Mouse (Mus musculus) ovary, postnatal 10 days (tissue): ENCODE data around the gene Hist1h2bk.
"Not testable (repeated sequence)": the region's sequence is repeated elsewhere in the genome, so short reads cannot be mapped to it uniquely, and the experiment has no call there.

Experiments
- DNase-seq: peaks from one replicate; pipeline ENCODE4 v3.0.0; 2022; ENCODE audit warnings: low spot score

Gene Hist1h2bk

DNA sequence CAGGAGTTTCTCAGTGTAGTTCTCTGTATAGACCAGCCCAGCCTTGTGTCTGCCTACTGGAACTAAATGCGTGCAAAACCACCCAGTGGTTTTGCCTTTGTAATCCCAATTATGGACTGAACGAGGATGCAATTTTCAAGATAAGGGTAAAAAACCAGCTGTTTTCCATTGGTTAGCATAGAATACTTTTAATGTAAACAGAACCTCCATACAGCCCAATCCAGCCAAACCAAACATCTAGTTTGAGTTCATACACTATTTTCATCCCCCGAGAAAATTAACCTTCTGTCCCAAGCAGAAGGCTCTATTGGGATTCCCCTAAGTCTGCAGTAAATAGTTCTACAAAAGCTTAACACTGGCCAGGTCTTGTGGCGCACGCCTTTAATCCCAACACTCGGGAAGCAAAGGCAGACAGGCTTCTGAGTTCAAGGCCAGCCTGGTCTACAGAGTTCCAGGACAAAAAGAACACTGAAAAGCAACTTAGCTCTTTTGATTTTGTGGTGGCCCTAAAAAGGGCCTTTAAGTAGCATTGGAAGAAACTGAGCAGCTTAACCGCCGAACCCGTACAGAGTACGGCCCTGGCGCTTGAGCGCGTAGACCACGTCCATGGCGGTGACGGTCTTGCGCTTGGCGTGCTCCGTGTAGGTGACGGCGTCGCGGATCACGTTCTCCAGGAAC lies 4.9 kb downstream of the Hist1h2bk start:
- DNase-seq, result no peak

DNA sequence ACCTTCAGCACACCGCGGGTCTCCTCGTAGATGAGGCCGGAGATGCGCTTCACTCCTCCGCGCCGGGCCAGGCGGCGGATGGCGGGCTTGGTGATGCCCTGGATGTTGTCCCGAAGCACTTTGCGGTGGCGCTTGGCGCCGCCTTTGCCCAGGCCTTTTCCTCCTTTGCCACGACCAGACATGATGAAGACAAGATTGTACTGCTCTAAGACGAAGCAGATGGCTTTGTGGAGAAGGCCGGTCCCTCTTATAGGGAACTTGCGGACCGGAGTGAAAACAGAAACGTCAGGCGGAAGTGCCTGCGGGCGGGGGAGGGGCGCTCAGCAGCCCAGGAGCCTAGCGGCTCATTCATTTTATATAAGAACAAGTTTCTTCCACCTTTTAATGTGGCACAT lies 5.5 kb downstream of the Hist1h2bk start, which contains the start of gene Hist1h4i:
Hist1h4i (minus strand) TSS at position 221 of the 395 bp plus-strand sequence.
- DNase-seq, result peak; percentile 99

DNA sequence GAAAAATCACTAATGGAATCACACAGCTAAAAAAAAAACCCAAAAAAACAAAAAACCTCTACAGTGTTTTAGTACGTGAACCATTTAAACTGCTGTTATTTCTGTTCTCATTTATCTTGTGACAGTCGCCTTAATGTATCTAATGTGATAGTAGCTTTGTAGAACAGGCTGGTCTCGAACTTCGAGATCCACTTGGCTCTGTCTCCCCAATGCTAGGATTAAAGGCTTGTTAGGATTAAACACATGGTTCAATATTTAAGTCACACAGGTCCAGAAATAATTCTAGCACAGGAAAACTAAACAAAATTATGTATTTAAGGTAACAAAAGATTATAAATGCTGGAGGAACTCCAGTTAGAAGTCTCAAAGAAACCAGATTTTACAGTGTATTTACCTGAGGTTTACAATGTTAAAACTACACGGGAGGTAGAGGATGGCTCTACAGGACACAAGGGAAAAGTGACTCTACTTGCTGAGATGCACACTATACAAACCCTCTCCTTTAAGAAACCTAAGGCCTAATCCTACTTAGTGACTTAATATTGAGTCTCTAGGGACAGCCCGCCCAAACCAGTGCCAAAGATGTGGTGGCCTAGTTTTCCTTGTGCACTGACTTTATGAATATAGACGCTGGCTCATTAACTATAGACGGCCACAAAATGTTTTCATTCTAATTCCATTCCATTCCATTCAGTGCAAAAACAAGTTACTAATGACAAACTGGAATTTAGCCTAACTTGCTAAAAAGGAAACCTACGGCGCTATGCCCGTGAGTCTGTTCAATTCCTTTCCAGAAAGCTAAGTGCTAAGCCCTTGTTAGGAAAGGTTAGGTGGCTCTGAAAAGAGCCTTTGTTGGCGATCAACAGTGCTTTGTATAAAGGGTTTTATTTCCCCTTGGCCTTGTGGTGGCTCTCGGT lies 6.2 kb downstream of the Hist1h2bk start:
- DNase-seq, result no peak

DNA sequence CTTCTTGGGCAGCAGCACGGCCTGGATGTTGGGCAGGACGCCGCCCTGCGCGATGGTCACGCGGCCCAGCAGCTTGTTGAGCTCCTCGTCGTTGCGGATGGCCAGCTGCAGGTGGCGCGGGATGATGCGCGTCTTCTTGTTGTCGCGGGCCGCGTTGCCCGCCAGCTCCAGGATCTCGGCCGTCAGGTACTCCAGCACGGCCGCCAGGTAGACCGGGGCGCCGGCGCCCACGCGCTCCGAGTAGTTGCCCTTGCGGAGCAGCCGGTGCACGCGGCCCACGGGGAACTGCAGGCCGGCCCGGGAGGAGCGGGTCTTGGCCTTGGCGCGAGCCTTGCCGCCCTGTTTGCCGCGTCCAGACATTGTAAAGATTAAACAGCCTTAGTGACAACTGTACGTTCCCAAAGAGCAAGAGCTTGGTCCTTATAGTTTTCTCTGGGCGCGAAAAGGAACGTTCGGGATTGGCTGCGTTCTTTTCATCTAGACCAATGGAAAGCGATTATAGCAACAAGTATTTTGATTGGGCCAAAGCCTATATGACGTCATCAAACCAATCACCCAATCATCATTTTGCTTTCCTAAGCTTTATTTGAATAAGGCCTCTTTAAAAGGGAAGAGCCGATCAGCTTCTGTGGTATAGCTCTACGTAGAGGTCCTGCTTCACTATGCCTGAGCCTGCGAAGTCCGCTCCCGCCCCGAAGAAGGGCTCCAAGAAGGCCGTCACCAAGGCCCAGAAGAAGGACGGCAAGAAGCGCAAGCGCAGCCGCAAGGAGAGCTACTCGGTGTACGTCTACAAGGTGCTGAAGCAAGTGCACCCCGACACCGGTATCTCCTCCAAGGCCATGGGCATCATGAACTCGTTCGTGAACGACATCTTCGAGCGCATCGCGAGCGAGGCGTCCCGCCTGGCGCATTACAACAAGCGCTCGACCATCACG lies 7.2 kb downstream of the Hist1h2bk start, which contains the start of the genes Hist1h2ag and Hist1h2bj:
Hist1h2ag (minus strand) TSS at position 377 of the 935 bp plus-strand sequence.
Hist1h2bj (plus strand) TSS at position 647 of the 935 bp plus-strand sequence.
- DNase-seq, result peak; percentile 67

DNA sequence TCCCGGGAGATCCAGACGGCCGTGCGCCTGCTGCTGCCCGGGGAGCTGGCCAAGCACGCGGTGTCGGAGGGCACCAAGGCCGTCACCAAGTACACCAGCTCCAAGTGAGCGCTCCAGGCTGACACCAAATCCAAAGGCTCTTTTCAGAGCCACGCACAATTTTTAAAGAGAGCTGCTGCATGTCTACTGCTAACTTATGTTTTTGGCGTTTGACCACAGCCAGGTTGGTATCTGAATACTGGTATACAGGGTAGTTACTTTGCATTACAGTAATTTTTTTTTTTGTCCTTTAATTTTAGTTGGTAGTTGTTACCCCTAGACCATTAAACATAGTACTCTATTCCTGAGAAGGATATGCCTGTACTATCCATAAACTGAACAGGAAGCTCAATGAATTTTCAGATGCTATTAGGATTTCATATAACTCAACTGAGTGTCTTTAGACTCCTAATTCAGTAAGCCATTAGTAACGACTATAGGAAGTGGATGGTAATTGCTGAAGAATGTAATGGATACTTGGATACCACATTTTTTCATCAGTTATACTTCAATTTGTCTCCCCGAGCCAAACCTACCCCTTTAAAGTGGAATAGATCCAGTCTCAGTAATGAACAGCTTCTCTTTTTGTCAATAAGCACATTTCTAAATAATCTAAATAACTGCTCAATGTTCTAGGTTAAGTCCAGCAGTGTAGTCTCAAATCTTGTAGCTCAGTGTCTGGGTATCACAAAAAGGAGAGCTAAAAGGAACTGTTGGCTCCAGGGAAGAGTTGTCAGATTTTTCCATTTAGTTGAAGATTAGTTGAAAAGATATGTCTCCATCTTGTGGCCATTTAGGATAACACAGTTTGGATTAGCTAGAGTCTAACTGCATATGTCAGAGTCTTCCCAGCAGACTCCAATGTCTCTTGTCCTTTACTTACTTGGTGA lies 8.1 kb downstream of the Hist1h2bk start:
- no peak for DNase-seq

DNA sequence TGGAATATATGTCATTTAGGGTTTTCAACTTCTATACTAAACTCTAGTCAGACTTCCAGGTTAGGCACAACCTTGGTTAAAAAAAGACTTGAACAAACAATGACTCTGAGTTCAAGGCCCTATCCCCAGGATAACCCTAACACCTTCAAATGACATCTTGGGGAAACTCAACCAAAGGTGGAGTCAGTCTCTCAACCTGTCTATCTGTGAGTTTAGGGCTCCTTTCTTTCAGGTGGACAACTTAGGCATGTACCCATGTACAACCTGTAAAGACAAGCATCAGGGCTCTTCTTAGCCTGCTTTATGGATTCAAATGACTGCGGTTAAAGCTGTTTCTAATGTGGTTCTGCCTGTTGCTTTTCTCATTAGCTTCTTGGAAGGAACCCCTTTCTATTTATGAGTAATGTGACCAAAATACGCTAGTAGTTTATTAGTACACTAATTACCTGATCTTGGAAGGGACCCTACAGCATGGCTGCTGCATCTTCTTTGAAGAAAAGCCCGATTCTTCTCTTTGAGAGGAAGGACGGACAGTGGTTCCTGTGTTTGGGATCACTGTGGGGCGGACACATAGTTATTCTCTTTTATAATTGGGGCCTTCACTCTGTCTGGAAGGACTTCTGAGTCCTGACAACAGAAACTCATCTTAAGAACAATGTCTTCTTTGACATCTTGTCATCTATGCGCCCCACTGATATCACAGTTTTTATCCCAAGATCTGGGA lies 8.9 kb downstream of the Hist1h2bk start:
- no peak for DNase-seq

DNA sequence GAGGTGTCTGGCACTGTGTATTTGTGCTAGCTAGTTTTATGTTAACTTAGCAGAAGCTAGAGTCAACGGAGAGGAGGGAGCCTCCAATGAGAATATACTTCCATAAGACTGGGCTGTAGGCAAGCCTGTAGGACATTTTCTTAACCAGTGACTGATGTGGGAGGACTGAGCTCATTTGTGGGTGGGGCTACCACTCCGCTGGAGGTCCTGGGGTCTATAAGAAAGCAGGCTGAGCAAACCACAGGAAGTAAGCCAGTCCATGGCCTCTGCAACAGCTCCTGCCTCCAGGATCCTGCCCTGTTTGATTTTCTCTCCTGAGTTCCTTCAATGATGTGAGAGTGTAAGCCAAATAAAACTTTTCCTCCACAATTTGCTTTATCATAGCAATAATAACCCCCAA lies 9.6 kb downstream of the Hist1h2bk start:
- no peak for DNase-seq

DNA sequence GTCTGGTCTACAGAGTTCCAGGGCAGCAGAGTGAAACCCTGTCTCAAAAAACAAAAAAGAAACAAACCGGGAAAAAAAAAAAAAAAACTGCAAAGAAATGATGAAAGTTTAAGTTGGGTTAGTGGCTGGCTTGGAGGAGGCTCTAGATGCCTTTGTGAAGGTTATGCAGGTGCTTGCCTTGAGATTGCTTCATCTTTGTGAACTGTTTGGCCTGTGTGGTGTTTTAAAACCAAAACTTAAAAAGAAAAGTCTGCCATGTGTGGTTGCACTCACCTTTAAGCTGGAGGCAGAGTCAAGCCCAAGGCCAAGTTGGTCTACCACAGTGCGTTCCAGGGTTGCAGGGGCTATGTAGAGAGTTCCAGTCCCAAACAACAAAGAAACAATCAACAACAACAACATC lies 13.4 kb downstream of the Hist1h2bk start:
- no peak for DNase-seq

DNA sequence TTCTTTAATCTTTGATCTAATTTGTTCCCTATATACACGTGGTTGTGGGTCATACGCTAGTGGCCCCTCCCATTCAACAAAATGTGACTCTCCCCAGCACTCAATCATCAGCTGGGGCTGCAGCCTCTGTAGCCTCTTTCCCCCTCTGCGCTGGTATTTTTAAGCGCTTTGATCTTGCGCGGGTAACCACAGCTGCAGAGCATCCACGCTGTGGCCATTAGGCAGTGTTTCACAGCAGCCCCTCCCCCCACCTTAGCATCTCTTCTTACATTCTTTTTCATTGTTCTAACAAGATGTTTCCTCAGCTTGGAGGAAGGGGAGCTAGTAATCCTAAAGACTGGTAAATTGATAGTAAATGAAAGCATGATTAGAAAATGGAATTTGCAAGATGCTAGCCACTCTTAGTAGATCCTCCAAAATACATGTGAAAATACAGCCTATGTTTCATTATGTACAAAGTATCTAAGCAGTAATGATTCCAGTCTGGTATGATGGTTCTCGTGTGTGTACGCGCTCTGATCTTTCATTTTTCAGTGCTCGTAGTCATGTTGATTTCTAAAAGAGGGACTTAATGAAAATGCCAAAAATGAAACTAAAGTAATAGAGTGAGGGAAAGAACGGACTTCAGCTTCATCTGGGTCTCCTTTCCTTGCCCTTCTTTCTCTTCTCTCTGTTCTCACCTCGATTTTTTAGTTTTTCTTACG lies 14.2 kb downstream of the Hist1h2bk start:
- DNase-seq, result no peak

DNA sequence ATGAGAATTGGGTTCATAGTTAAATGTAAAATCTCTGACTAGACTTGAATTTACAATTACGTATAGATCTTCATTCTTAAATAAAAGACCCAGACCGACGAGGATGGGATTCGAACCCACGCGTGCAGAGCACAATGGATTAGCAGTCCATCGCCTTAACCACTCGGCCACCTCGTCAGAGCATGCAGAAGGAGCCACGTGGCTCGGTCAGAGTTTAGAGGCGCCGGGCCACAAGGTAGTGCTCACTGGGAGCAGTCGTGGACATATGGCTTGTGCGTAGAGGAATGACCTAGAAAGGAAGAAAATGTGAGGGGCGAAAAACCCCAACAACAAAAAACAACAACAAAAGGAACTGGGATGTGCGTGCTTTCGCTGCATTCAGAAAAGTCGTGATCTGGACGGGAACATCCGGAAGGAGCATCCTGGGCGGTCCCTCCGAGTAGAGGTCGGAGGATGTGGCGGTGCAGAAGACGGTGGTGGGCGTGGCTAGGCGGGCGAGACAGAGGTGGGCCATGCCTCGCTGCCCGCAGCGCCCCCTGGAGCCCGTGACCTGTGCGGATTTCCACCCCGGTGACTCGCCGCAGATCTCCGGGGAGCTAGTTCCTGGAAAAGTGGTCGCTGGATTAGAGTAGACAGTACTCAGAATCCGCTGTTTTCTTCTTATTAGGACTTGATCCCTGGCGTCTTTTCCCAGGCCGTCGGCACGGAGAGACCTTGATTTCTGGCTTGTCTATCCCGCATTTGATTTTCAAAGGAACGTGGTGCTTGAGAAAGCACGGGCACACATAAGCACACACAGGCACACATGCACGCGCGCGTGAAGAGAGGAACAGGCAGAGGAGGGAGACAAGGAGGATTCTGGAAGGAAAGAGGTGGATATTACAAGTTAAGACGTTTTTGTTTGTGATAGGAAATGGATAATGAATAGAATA lies 15.2 kb downstream of the Hist1h2bk start:
- peak; percentile 69 for DNase-seq

DNA sequence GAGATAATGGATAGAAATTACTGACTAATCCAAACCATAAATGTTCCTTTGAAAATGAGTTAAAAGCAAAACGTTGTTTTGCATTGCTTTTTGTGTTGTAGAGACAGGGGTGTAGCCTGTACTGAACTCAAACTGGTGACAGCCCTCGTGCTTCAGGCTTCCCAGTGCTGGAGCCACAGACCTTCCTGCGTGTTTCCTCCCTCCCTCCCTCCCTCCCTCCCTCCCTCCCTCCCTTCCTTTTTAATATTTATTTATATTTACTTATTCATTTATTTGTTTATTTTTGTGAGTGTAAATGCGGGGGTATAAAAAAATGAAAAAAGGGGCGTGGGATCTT lies 15.8 kb downstream of the Hist1h2bk start:
- DNase-seq, result no peak

DNA sequence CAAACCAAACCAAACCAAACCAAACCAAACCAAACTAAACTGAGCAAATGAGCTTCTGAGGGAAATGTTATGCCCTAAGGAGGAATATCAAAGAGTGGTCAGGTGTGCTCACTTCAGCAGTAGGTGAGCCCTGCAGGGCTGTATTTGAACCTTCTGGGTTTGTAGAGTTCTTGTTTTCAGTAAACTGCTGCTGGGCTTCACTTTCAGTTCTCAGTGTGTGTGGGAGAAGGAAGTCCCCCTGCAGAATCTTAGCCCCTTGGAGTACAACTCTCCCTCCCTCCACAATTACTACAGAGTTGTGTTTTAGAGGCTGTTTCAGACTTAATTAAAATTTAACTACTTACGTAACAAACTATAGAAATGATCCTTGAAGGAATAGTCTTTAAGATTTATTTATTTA lies 18.1 kb downstream of the Hist1h2bk start:
- DNase-seq, result no peak

DNA sequence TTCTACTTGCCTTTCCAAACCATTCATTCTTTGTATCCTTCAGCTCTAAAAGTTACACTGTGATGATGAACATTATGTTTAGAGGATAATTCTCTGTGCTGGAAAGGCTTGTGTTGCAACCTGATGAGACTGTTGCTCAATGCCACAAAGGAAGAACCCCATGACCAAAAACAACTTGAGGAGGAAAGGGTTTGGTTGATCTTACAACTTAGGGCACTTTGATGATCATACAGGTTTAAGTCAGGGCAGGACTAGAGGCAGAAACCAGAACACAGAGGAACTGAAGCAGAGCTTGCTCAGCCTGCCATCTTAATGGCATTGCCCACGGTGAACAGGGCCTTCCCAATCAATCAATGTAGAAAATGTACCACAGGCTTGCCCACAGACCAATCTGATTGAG lies 25.8 kb downstream of the Hist1h2bk start:
- no peak for DNase-seq

DNA sequence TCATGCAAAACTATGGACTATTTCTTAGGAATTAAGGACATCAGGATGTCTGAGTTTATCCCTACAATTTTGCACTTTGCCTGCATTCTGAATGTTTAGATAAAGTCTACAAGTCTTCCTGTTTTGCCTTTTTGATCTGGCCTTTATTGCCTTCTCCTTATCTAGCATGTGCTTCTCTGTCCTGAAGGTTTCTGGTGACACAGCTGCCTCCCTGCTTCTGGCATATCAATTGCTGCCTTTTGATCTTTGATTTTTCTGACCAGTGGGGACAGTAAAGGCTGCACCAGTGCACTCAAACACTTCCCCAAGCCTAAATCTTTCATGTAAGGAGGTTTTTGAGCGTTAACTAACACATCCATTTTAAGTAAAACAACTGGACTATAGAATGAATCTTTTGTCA lies 27.8 kb downstream of the Hist1h2bk start:
- DNase-seq, result no peak

DNA sequence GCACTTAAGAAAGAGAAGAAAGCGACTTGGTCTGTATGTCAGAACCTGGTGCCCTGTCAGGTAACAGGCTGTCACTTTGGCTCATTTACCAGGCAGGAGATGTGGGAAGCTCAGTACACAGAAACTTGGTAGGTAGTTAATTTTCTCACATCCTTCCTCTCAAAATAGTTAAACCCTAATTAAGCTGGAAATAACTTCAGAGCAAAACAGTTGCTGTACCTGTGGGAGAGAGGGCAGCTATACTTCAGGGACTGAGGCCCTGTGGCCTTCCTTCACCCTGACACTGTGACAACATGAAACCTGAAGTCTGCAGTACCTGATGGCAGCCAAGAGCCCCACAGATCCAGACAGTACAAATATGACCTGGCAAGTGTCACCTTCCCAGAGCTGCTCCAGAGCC lies 48.5 kb downstream of the Hist1h2bk start, which contains the start of gene Vmn1r188:
Vmn1r188 (plus strand) TSS at position 301 of the 400 bp plus-strand sequence.
- not testable (repeated sequence) for DNase-seq
